Mouse (Mus musculus) liver, postnatal 0 days (tissue): ENCODE data around the gene Snrpa.

Source experiments
- CTCF ChIP-seq: sonication (generic); IDR thresholded peaks from 2 replicates; pipeline ENCODE4 v1.5.1; 2016; ENCODE audit warnings: antibody characterized with exemption, low read depth
- EP300 ChIP-seq: IDR thresholded peaks from 2 replicates; pipeline ENCODE4 v1.6.1; 2016; ENCODE audit warnings: antibody characterized with exemption, low read depth, mild to moderate bottlenecking

- no peak for TF ChIP-seq CTCF
- peak; percentile 61 for TF ChIP-seq EP300
These were observed 35.7 kb upstream of the Snrpa start for GRCm38 (mm10) chr7:27231693-27232331.
